Mouse (Mus musculus) cerebellum, adult 11-12 months (tissue): Measurements from ENCODE around the gene Tada2a.

Experiments used
- DNase-seq: peaks from one replicate; pipeline ENCODE4 v3.0.0; 2022

The Tada2a gene

DNA sequence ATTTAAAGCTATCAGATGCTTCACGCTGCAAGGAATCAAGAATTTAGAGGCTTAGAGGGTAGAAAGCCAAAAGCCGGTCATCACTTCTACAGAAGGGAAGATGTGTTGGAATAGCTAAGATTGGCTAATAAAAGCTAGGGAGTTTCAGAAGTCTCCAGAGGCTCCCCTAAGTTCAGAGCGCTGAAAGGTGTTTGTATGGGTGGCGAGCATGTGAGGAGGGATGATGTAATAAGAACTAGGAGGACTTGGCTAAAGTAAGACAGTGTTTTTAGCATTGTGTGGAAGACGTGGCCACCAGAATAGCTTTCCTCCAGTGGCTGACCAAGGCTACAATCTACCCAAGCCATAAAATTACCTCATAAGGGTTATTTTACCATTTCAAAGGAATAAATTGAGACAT lies 15.8 kb downstream of the Tada2a start:
- no peak for DNase-seq

DNA sequence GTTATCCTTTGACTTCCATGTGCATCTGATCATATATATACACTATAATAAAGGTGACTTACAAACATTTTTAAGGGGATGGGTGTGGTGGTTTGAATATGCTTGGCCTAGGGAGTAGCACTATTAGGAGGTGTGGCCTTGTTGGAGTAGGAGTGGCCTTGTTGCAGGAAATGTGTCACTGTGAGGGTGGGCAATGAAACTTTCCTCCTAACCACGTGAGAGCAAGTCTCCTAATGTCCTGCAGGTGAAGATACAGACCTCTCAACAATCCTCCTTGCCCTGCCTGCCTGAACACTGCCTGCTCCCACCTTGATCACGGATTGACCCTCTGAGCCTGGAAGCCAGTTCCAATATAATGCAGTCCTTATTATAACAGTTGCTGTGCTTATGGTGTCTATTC lies 22.3 kb downstream of the Tada2a start:
- no peak for DNase-seq

DNA sequence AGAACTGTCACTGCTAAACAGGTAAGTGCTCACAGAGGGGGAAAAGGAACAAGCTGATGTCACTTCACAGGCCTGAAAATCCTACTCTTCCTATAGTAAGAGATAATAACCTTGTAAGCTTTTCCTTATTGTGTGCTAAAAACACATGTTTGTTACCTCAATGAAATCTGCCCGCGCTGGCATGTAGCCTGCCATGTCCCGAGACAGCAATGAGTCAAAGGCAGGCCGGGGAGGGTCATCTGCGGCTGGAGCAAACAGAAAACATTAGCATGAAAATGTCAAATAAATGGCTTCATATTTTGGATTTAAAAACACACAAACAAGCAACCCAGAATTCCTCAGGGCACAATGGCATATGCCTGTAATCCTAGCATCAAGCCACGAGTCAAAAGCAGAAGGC lies 25.4 kb downstream of the Tada2a start:
- no peak for DNase-seq

DNA sequence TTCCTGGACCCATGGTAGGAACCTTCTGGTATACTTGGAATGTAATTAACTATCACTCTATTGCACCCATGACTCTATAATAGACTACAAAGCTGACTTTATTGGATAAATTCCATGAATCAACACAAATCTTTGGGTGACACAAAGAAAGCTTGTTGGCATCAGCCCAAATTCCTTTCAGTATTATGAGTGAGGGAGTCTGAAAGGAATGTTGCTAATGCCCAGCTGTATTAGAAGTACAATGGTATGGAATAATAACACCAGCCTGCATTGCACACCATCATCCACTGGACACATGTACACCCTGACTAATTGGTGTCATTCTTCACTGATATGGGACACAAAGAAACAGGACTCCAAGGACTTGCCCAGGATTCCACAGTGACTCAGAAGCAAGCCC lies 28.2 kb downstream of the Tada2a start:
- no peak for DNase-seq

DNA sequence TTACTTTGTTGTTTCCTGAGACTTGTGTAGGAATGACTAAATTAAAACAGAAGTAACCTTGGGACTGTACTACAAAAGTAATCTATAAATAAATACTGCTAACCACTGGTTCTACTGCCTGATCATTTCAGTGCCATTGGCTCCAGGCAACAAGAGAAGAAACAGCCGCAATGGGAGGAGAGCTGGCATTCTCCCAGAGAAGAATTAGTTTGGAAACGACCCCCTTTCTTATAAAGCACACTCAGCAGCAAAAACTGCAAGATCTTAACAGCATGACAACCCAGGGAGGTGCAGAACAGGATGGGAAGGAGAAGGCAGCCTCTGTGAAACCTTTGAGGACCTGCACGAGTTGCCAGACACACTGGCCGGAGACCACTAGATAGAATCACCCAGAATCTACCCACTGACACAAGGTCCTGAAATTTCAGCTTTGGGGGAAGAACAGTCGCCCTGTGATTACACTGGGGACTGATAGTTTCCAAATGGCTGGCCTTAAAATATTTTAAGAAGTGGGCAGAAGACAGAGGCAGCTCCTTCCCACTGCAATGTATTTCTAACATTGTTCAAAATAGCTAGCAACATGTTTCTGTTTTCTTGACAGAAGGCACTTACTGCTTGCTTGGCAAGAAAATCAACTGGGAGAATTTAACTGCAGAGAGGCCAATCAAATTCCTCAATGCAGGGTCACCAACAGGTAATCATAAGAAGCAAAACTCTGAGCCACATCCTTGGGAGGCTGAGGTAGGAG lies 32.0 kb downstream of the Tada2a start:
- no peak for DNase-seq

GRCm38 (mm10) chr11:84095084-84095483 lies 34.3 kb downstream of the Tada2a start:
- no peak for DNase-seq

- DNase-seq, result no peak
Observed at GRCm38 (mm10) chr11:84090572-84090971, 38.8 kb downstream of the Tada2a start.

DNA sequence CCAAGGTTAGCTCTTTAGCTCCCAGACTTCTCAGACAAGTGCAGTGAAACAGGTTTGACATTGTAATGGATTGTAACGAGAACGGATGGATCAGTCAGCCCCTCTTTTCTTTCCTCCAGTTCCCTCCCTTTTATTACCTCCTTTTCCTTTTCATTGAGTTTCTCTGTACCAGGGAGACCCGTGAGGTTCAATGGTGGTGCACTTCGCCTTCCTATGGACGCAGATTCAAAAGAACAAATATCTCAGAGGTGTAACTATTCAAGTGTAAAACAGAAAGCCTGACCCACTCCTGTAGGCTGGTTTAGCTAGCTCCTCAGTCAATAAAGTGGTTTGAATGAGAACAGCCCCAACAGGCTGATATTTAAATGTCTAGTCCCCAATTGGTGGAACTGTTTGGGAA lies 47.5 kb downstream of the Tada2a start:
- no peak for DNase-seq

DNA sequence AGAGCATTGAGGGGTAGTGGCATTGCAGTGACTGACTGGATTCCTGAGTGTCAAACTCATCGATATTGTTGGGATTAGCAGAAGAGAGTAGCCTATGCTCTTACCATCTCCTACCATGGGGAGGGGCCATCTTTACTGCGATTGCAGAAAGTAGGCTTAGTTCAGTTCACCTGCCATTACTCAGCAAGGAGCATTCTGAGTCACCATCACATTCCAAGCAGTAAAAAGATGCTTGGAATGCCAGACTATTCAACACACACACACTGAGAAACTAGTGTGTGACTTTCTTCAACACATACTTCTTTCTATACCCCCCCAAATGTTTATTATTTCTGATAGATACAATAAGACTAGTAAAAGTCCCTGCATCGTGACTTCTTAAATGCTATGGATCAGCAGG lies 49.1 kb downstream of the Tada2a start:
- DNase-seq, result no peak

- DNase-seq, result no peak
Observed at GRCm38 (mm10) chr11:84079887-84080286, 49.5 kb downstream of the Tada2a start.

DNA sequence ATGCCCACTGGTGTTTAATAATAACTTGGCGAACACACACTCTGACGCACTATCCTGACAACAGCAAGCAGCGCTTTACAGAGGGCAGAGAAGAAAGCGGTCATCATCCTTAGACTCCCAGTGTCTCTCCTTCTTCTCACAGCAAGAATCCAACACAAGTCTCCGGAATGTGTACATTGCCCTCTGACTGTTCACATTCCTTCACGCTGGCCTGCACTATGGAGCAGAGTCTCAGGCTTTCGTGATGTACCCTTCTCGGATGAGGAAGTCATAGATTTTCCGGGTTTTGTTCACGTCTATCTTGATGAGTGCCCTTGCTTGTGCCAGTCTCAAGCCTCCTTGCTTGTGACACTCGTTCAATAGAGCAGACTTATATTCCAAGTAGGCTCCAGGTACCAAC lies 50.0 kb downstream of the Tada2a start:
- DNase-seq, result no peak

GRCm38 (mm10) chr11:84078601-84079000 lies 50.8 kb downstream of the Tada2a start:
- no peak for DNase-seq

GRCm38 (mm10) chr11:84077008-84077407 lies 52.4 kb downstream of the Tada2a start:
- DNase-seq, result no peak

DNA sequence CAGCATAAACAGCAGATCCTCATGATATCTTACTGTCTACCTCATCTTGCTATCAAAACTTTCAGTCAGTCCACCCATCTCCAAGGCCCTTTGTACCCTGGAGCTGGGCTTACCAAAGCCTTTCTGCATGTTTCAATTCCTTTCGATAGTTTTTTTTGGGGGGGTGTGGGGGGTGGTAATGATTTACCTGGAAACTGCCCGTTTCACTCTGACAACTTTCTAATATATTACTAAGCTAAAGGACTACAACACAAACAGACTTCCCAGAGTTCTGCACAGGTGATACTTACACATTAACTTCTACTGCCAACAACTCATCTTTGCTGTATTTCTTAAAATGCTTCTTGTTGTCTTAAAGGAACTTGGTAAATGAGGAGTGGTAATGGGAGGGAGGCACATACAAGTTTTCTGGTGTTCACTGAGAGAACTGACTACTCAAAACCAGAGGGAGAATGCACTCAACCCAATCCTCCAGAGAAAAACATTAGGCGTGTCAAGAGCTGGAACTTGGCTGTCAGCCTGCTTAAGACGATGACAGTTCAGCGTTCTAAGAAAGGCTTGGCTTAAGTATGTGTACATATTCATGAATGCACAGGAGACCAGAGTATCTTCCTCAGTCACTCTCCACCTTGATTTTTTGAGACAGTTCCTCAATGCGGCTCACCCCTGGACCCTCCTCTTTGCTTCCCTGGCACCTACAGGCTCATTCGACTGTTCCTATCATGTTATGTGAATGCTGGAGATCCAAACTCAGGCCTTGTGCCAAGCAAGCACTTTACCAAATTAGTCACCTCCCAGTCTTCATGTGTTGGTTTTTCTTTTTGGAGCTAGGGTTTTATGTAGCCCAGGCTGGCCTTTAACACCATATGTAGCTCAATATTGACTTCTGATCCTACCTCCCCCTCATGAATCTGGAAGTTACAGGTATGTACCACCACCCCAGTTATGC lies 55.3 kb downstream of the Tada2a start:
- DNase-seq, result no peak

GRCm38 (mm10) chr11:84072904-84073651 lies 56.3 kb downstream of the Tada2a start:
- DNase-seq, result no peak

DNA sequence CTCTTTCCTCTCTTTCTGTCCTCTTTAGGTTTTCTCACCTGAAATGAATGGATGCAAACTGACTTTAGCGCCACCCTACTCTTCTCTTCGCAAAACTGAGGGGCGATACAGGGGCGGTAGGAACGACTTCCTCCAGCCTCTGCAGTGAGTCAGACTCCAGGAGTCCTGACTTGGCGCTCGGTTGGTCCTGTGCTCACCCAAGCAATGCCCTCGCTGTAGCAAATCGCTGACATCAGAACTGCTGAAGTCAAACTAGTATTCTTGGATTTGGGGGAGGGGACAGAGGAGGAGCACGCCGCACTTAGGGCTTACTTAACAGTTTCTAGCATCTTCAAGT lies 60.4 kb downstream of the Tada2a start, which contains the start of gene Dusp14:
Dusp14 (minus strand) TSS at position 228 of the 337 bp plus-strand sequence.
- DNase-seq, result no peak

DNA sequence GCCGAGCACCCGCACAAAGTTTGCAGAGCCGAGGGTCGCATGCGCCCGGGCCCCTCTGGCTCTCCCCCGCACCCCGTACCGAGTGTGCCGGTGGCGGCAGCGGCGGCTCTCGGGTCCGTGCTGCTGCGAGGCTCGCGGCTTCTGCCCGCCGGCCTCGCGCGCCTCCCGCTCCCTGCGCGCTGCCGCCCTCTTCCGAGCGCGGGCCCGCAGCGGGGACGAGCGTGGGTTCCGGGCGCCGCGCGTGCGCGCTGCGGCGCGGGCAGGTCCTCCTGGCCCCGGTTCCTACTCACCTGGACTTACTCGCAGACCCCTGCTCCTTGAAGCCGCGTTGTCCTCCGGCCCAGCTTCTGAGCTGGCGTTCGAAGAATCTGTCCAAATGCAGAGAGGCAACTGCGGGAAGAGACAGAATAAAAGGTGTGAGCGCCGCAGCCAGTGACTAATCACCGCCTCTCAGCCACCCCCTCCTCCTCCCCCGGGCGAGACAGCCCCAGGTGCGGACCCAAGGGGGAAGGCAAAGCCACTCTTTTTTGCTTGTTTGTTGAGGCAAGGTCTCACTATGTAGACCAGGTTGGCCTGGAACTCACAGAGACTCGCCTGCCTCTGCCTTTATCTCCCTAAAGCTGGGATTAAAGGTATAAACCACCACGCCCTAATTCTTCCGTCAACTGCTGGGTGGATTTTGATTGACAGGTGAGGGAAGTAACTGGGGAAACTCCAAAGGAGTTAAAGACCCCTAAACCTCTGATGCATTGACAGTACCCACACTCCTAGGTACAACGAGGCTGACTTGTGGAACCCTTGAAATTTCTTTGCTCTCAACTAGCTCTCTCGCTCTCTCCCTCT lies 61.0 kb downstream of the Tada2a start:
- peak; percentile 77 for DNase-seq

DNA sequence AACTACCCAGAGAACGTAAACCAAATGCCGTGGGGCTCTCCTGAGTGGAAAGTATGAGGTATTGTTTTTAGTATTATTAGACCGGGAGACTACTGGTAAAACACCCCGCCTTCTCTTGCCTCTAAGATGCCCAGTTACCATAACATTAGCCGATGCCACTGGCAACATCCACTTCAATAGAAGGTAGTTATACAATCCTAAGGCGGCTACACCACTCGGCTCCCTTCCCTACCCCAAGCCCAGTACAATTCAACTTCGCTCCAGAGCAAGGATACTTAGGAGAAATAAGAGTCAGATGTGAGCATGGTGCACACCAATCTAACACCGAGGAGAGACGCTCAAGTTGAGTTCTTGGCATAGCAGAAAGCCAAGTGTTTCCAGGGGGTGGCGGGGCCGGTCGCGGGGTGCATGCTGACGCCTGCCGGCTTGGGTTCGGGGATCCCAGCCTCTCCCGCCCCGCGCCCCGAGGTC lies 61.6 kb downstream of the Tada2a start:
- no peak for DNase-seq

DNA sequence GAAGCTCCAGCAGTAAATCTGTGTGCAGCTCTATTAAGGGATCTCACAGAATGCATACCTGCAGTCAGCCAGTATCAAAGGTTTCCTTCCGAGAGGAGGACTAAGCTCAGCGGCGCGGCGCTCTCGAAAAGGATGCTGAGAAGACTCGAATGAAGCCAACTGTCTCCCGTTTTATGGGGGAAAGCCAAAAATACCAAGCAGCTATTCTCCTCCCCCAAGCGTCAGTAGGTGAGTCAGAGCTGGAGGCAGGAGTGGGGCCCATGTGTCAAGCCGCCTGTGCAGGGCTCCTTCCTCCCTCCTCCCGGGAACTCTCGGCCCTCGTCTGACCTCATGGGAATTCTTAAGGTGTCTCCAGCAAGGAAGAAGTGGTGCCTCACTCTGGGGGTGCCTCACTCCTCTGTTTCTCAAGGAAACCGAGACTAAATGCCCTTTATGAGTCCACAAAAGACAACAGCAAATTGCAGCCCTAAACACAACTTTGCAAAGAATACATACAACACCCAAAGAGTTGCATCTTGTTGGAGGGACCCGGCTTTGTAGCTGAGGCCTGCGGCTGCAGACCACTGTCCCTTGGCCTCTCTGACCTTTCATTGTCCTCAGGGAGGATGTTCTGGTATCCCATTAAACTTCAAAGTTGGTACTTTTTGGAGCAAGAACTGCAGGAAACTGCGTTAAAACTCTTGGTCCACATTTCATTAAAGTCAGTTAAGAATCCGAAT lies 62.3 kb downstream of the Tada2a start:
- peak; percentile 88 for DNase-seq

GRCm38 (mm10) chr11:84066071-84066481 lies 63.3 kb downstream of the Tada2a start:
- DNase-seq, result peak; percentile 57

DNA sequence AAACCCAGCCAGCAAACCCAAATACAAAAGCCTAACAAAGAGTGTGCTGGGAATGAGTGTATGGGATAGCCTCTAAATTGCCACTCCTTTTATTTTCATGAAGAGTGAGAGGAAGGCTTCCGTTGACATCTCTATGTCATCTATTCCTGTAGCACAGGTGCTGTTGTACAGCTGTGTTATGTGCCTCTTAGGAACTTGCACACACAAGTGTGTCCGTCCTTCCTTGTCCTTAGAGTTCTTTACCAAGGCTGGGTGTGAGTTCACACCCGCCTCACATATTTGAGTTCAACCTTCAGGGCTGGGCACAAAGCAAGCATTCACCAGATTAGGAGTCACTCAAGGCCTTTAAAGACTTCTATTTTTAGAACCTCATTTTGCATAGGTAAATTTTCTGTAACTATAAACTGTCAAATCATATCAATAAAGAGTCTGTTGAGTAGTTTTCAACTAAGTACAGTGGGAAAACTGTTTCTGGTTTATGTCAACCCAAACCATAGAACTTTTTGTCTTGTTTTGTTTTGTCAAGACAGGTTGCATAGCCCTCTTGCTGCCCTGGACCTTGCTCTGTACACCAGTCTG lies 65.7 kb downstream of the Tada2a start:
- no peak for DNase-seq
